Comparison of ENCODE assay signal across 8 mouse cellular contexts in the genomic region with DNA sequence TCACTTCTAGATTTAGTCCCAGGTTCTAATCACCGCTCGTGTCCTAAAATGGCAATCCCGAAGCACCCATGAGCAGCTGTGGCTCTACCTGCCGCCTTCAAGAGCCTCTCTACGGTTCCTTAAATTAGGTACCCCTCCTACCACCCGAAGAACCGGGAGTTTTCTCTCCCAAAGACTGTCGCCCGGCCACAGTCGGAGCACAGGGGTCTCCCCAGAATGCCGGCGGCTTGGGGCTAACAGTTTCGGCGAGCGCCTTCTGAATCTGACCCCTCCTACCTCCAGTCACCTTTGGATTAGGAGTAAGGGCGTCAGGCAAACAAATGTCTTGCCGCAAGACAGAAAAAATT. TPM values are rescaled to one million over a fixed set of nuclear protein-coding genes. Genes with fewer than 3 reads are reported as not detected.
DNase-seq lines count a peak whose midpoint lies in the region; ATAC-seq and TF ChIP-seq lines count a peak whose summit lies in the region.

No protein-coding gene starts in this region.

- no peaks in the 10 kb centered on the region for H3K9me3 ChIP-seq in heart, embryonic 13.5 days
- no peaks in the 10 kb centered on the region for H3K9me3 ChIP-seq in ES-E14 (ENCODE audit: control insufficient read depth, insufficient read depth, low read depth, low read length)
- no peaks in the 10 kb centered on the region for H3K9me3 ChIP-seq in forebrain, postnatal 0 days (ENCODE audit: low read length)

- peaks cover 21% of the 10 kb centered on the region for H3K4me1 ChIP-seq in heart, embryonic 13.5 days
- 0 out of 4 replicates have a peak, but pooled peaks cover 0 to 5% of the 10 kb centered on the region in 2 experiments for H3K4me1 ChIP-seq in ES-E14 (ENCODE audit: control insufficient read depth in 2 of 2, insufficient read depth in 2 of 2, low read length in 2 of 2, poor library complexity in 1 of 2)
- H3K4me1 ChIP-seq in forebrain, postnatal 0 days (ENCODE audit: insufficient read depth), result no peaks in the 10 kb centered on the region; the same call in 1 of the 2 replicates

- H3K27me3 ChIP-seq in heart, embryonic 13.5 days (replicated peaks), result no peaks in the 10 kb centered on the region
- H3K27me3 ChIP-seq in forebrain, postnatal 0 days (ENCODE audit: insufficient read depth, low read length), result no peaks in the 10 kb centered on the region

- peak overlapping the region; percentile 96 for H3K4me2 ChIP-seq in heart, embryonic 13.5 days
- H3K4me2 ChIP-seq in forebrain, postnatal 0 days (ENCODE audit: low read depth), result peak overlapping the region; percentile 63

- in situ Hi-C loops in ES-E14 (cut with MboI; ENCODE audit: low sequenced_read_pairs in 2 of 2, unreplicated experiment in 2 of 2), result no loop called here

- H3K27ac ChIP-seq in heart, embryonic 13.5 days (replicated peaks), result peak overlapping the region; percentile 95; the same call in 1 of the 2 replicates
- H3K27ac ChIP-seq in ES-E14 (ENCODE audit: insufficient read depth, low read depth, low read length, poor library complexity, severe bottlenecking), result no peak overlapping the region
- H3K27ac ChIP-seq in forebrain, postnatal 0 days (ENCODE audit: low read depth, low read length), result peak overlapping the region; percentile 52

- H3K9ac ChIP-seq in heart, embryonic 13.5 days, result peak overlapping the region; percentile 97
- H3K9ac ChIP-seq in ES-E14 (ENCODE audit: insufficient read depth, low read depth, low read length, poor library complexity, severe bottlenecking), result peak overlapping the region; percentile 63; the same call in 1 of the 2 replicates
- peak overlapping the region; percentile 89 for H3K9ac ChIP-seq in forebrain, postnatal 0 days

- peak overlapping the region; percentile 95 for H3K4me3 ChIP-seq in heart, embryonic 13.5 days
- peak overlapping the region; percentile 94 to 99 for H3K4me3 ChIP-seq in ES-E14 (ENCODE audit: insufficient read depth in 1 of 2, low read depth in 1 of 2, low read length in 2 of 2, poor library complexity in 1 of 2, severe bottlenecking in 1 of 2)
- H3K4me3 ChIP-seq in forebrain, postnatal 0 days (ENCODE audit: low read depth, low read length), result peak overlapping the region; percentile 94

- H3K36me3 ChIP-seq in heart, embryonic 13.5 days, result peaks cover 51% of the 10 kb centered on the region
- H3K36me3 ChIP-seq in ES-E14 (ENCODE audit: control insufficient read depth, insufficient read depth, low read length, poor library complexity, severe bottlenecking), result peaks cover 3% of the 10 kb centered on the region
- peaks cover 20% of the 10 kb centered on the region for H3K36me3 ChIP-seq in forebrain, postnatal 0 days (ENCODE audit: insufficient read depth)

- DNase-seq in heart, adult 11 months, result no peak
- no peak for DNase-seq in ES-E14 (ENCODE audit: low read depth, low spot score)
- DNase-seq in forebrain, postnatal 0 days, result no peak
- DNase-seq in embryo, embryonic 11 days, result no peak
- no peak for DNase-seq in cerebellum, adult 11 months
- no peak for DNase-seq in kidney, postnatal 10 days

- no peak for TF ChIP-seq CTCF in forebrain, postnatal 0 days (IDR thresholded peaks at IDR 0.05; ENCODE audit: low read depth)

- WGBS in heart, embryonic 13.5 days, result 2% methylated on average over 17 of the region's 17 CpGs
- 5% methylated on average over 17 of the region's 17 CpGs for WGBS in forebrain, postnatal 0 days

- ATAC-seq in heart, embryonic 13.5 days (ENCODE audit: extremely low read depth, insufficient number of reproducible peaks, low FRiP score, low TSS enrichment), result 0 out of 2 replicates have a peak, but pooled peaks have one; percentile 13
- peak; percentile 3; the same call in 1 of the 2 replicates for ATAC-seq in forebrain, postnatal 0 days
- peak; percentile 7 for ATAC-seq in megakaryocyte, adult 5-6 weeks (ENCODE audit: poor library complexity, severe bottlenecking)

TF ChIP-seq in ES-E14, 5 proteins besides CTCF, POLR2A, EP300 and RAD21:
- TF ChIP-seq ZC3H11A (IDR thresholded peaks at IDR 0.05; ENCODE audit: borderline replicate concordance, low read depth, low read length), result no peak
- no peak for TF ChIP-seq CHD2 (IDR thresholded peaks at IDR 0.05; ENCODE audit: low read depth, low read length)
- no peak for TF ChIP-seq ZNF384 (IDR thresholded peaks at IDR 0.05; ENCODE audit: low read depth, low read length)
- no peak for TF ChIP-seq HCFC1 (IDR thresholded peaks at IDR 0.05; ENCODE audit: borderline replicate concordance, insufficient read depth, low read length)
- no peak for TF ChIP-seq MAFK (IDR thresholded peaks at IDR 0.05; ENCODE audit: insufficient read depth, low read depth, low read length)

RNA-seq across cellular contexts. Expression of a gene that starts 0.3 kb away (rescaled TPM):
- polyA plus RNA-seq in heart, embryonic 13.5 days (2015; fragmentation: Nextera tagmentation; extraction: Ambion mirVana), result 48.4 and 55.4 TPM in 2 replicates
- 65.9 and 67.0 TPM in 2 replicates for total RNA-seq in ES-E14 (2012; rRNA removed)
- 79.6 and 92.1 TPM in 2 replicates for total RNA-seq in forebrain, postnatal 0 days (2014; rRNA removed)
- polyA plus RNA-seq in forebrain, postnatal 0 days (2015; fragmentation: Nextera tagmentation; extraction: Ambion mirVana), result 71.1 and 79.7 TPM in 2 replicates
- total RNA-seq in megakaryocyte, adult 5-6 weeks (2015), result 83.0 and 91.0 TPM in 2 replicates
- 133 and 141 TPM in 2 replicates for total RNA-seq in megakaryocyte, adult 5-6 weeks (2017)

RNA-seq across cellular contexts. Expression of a gene that starts 22.8 kb away (rescaled TPM):
- polyA plus RNA-seq in heart, embryonic 13.5 days (2015; fragmentation: Nextera tagmentation; extraction: Ambion mirVana), result 20.8 and 25.0 TPM in 2 replicates
- 62.9 and 90.3 TPM in 2 replicates for total RNA-seq in ES-E14 (2012; rRNA removed)
- total RNA-seq in forebrain, postnatal 0 days (2014; rRNA removed), result 15.3 and 16.1 TPM in 2 replicates
- polyA plus RNA-seq in forebrain, postnatal 0 days (2015; fragmentation: Nextera tagmentation; extraction: Ambion mirVana), result 10.5 and 11.2 TPM in 2 replicates
- total RNA-seq in megakaryocyte, adult 5-6 weeks (2015), result 11.4 and 13.0 TPM in 2 replicates
- 19.3 and 20.1 TPM in 2 replicates for total RNA-seq in megakaryocyte, adult 5-6 weeks (2017)

RNA-seq across cellular contexts. Expression of a gene that starts 23.1 kb away (rescaled TPM):
- polyA plus RNA-seq in heart, embryonic 13.5 days (2015; fragmentation: Nextera tagmentation; extraction: Ambion mirVana), result 229 and 249 TPM in 2 replicates
- 308 and 369 TPM in 2 replicates for total RNA-seq in ES-E14 (2012; rRNA removed)
- total RNA-seq in forebrain, postnatal 0 days (2014; rRNA removed), result 142 and 150 TPM in 2 replicates
- polyA plus RNA-seq in forebrain, postnatal 0 days (2015; fragmentation: Nextera tagmentation; extraction: Ambion mirVana), result 147 and 152 TPM in 2 replicates
- 182 and 193 TPM in 2 replicates for total RNA-seq in megakaryocyte, adult 5-6 weeks (2015)
- total RNA-seq in megakaryocyte, adult 5-6 weeks (2017), result 187 and 225 TPM in 2 replicates

RNA-seq across cellular contexts. Expression of a gene that starts 29.7 kb away (rescaled TPM):
- polyA plus RNA-seq in heart, embryonic 13.5 days (2015; fragmentation: Nextera tagmentation; extraction: Ambion mirVana), result 0.31 TPM in 1 of 2 replicates, not detected in the other
- total RNA-seq in ES-E14 (2012; rRNA removed), result not detected in 2 replicates
- total RNA-seq in forebrain, postnatal 0 days (2014; rRNA removed), result not detected in 2 replicates
- not detected in 2 replicates for polyA plus RNA-seq in forebrain, postnatal 0 days (2015; fragmentation: Nextera tagmentation; extraction: Ambion mirVana)
- 0.31 and 1.3 TPM in 2 replicates for total RNA-seq in megakaryocyte, adult 5-6 weeks (2015)
- total RNA-seq in megakaryocyte, adult 5-6 weeks (2017), result not detected in 2 replicates

RNA-seq across cellular contexts. Expression of a gene that starts 41.6 kb away (rescaled TPM):
- 0.08 and 0.11 TPM in 2 replicates for polyA plus RNA-seq in heart, embryonic 13.5 days (2015; fragmentation: Nextera tagmentation; extraction: Ambion mirVana)
- not detected in 2 replicates for total RNA-seq in ES-E14 (2012; rRNA removed)
- total RNA-seq in forebrain, postnatal 0 days (2014; rRNA removed), result 0.77 and 0.86 TPM in 2 replicates
- polyA plus RNA-seq in forebrain, postnatal 0 days (2015; fragmentation: Nextera tagmentation; extraction: Ambion mirVana), result 1.5 and 1.6 TPM in 2 replicates
- total RNA-seq in megakaryocyte, adult 5-6 weeks (2015), result 0.45 TPM in 1 of 2 replicates, not detected in the other
- not detected in 2 replicates for total RNA-seq in megakaryocyte, adult 5-6 weeks (2017)
